In genomic region chr19:15941399-15941798, GRCm38 (mm10) we compare ENCODE assay signal across 13 mouse cellular contexts. TPM values are rescaled to one million over a fixed set of nuclear protein-coding genes. Genes with fewer than 3 reads are reported as not detected.
DNase-seq lines count a peak whose midpoint lies in the region; ATAC-seq lines count a peak whose summit lies in the region.
"Had no signal": no experiment of that assay in that cellular context is flagged by ENCODE, and none has a peak within 500 bp of the region (broad histone marks: within the 10 kb centered on the region; RNA-seq: fewer than 3 reads in every experiment).

No protein-coding gene starts in this region.

- H3K27me3 ChIP-seq in lung, embryonic 15.5 days: no peaks in the 10 kb centered on the region
- no peaks in the 10 kb centered on the region for H3K27me3 ChIP-seq in embryonic facial prominence, embryonic 14.5 days (replicated peaks; ENCODE audit: control insufficient read depth, insufficient read depth, low read length)
- no peaks in the 10 kb centered on the region for H3K27me3 ChIP-seq in stomach, embryonic 15.5 days (replicated peaks)
- no peaks in the 10 kb centered on the region for H3K27me3 ChIP-seq in neural tube, embryonic 15.5 days (replicated peaks)

- no peaks in the 10 kb centered on the region for H3K36me3 ChIP-seq in lung, embryonic 15.5 days
- no peaks in the 10 kb centered on the region for H3K36me3 ChIP-seq in embryonic facial prominence, embryonic 14.5 days (ENCODE audit: control insufficient read depth, insufficient read depth, low read length)
- H3K36me3 ChIP-seq in stomach, embryonic 15.5 days: no peaks in the 10 kb centered on the region
- H3K36me3 ChIP-seq in neural tube, embryonic 15.5 days: no peaks in the 10 kb centered on the region

- H3K27ac ChIP-seq in lung, embryonic 15.5 days: peak overlapping the region; percentile 76
- H3K27ac ChIP-seq in embryonic facial prominence, embryonic 14.5 days (replicated peaks; ENCODE audit: low read depth, low read length): 0 out of 2 replicates have a peak overlapping the region, but pooled peaks have one; percentile 4
- H3K27ac ChIP-seq in stomach, embryonic 15.5 days: peak overlapping the region; percentile 79
- H3K27ac ChIP-seq in neural tube, embryonic 15.5 days (replicated peaks): no peak overlapping the region
- H3K27ac ChIP-seq: left cerebral cortex, adult 2 months had no signal

- H3K4me2 ChIP-seq in lung, embryonic 15.5 days: peak overlapping the region; percentile 15
- no peak overlapping the region for H3K4me2 ChIP-seq in embryonic facial prominence, embryonic 14.5 days (ENCODE audit: low read depth, low read length)
- H3K4me2 ChIP-seq in stomach, embryonic 15.5 days: no peak overlapping the region
- no peak overlapping the region for H3K4me2 ChIP-seq in neural tube, embryonic 15.5 days

- 0 out of 2 replicates have a peak, but pooled peaks cover 7% of the 10 kb centered on the region for H3K4me1 ChIP-seq in lung, embryonic 15.5 days
- H3K4me1 ChIP-seq in embryonic facial prominence, embryonic 14.5 days (ENCODE audit: control insufficient read depth, insufficient read depth, low read length): no peaks in the 10 kb centered on the region
- H3K4me1 ChIP-seq in stomach, embryonic 15.5 days: no peaks in the 10 kb centered on the region
- H3K4me1 ChIP-seq in neural tube, embryonic 15.5 days: no peaks in the 10 kb centered on the region

- 37% methylated on average over 8 of the region's 8 CpGs for WGBS in lung, embryonic 15.5 days
- WGBS in embryonic facial prominence, embryonic 14.5 days: 73% methylated on average over 8 of the region's 8 CpGs
- 51% methylated on average over 8 of the region's 8 CpGs for WGBS in stomach, embryonic 15.5 days
- WGBS in neural tube, embryonic 15.5 days: 83% methylated on average over 8 of the region's 8 CpGs

- H3K9me3 ChIP-seq in lung, embryonic 15.5 days: no peaks in the 10 kb centered on the region
- H3K9me3 ChIP-seq in embryonic facial prominence, embryonic 14.5 days (ENCODE audit: control insufficient read depth, low read length): no peaks in the 10 kb centered on the region
- no peaks in the 10 kb centered on the region for H3K9me3 ChIP-seq in stomach, embryonic 15.5 days
- no peaks in the 10 kb centered on the region for H3K9me3 ChIP-seq in neural tube, embryonic 15.5 days (replicated peaks)

- peak; percentile 82 for ATAC-seq in lung, embryonic 15.5 days (ENCODE audit: borderline replicate concordance, extremely low read depth, low FRiP score, low TSS enrichment)
- ATAC-seq in embryonic facial prominence, embryonic 14.5 days (ENCODE audit: low read depth): peak; percentile 80
- ATAC-seq in stomach, embryonic 15.5 days (ENCODE audit: insufficient read depth, low FRiP score, low read depth): peak; percentile 91
- no peak for ATAC-seq in neural tube, embryonic 15.5 days (ENCODE audit: low FRiP score)
- ATAC-seq in megakaryocyte-erythroid progenitor cell, adult 5-6 weeks (replicated peaks; ENCODE audit: low FRiP score, low TSS enrichment, poor library complexity, severe bottlenecking): no peak

- H3K4me3 ChIP-seq in lung, embryonic 15.5 days: no peak overlapping the region
- no peak overlapping the region for H3K4me3 ChIP-seq in embryonic facial prominence, embryonic 14.5 days (ENCODE audit: low read depth, low read length)
- H3K4me3 ChIP-seq in stomach, embryonic 15.5 days (replicated peaks): no peak overlapping the region
- H3K4me3 ChIP-seq in neural tube, embryonic 15.5 days (replicated peaks): no peak overlapping the region
- H3K4me3 ChIP-seq: erythroblast, embryonic 14.5 days; left cerebral cortex, adult 2 months had no signal

- DNase-seq in lung, postnatal 10 days: no peak
- peak; percentile 59 for DNase-seq in embryonic facial prominence, embryonic 14.5 days (ENCODE audit: low spot score)
- DNase-seq in kidney, postnatal 14 days: peak; percentile 76
- no peak for DNase-seq in frontal cortex, postnatal 10 days (ENCODE audit: low spot score in 2 of 2)
- DNase-seq: gastrocnemius, postnatal 10 days; midbrain, embryonic 14.5 days; thymus, postnatal 14 days had no signal

- H3K9ac ChIP-seq in lung, embryonic 15.5 days: no peak overlapping the region
- no peak overlapping the region for H3K9ac ChIP-seq in embryonic facial prominence, embryonic 14.5 days (ENCODE audit: low read depth, low read length)
- H3K9ac ChIP-seq in stomach, embryonic 15.5 days: no peak overlapping the region
- no peak overlapping the region for H3K9ac ChIP-seq in neural tube, embryonic 15.5 days (replicated peaks)

RNA-seq across cellular contexts. Expression of gene Psat1, which starts 5.7 kb away (rescaled TPM):
- polyA plus RNA-seq in lung, embryonic 15.5 days (2015; fragmentation: Nextera tagmentation; extraction: Ambion mirVana): 176 TPM in 2 replicates
- polyA plus RNA-seq in embryonic facial prominence, embryonic 14.5 days (2014; fragmentation: Nextera tagmentation; extraction: Ambion mirVana): 121 and 126 TPM in 2 replicates
- 90.5 and 95.5 TPM in 2 replicates for polyA plus RNA-seq in stomach, embryonic 15.5 days (2015; fragmentation: Nextera tagmentation; extraction: Ambion mirVana)
- 61.6 and 79.9 TPM in 2 replicates for polyA plus RNA-seq in neural tube, embryonic 15.5 days (2015; fragmentation: Nextera tagmentation; extraction: Ambion mirVana)
- total RNA-seq in megakaryocyte-erythroid progenitor cell, adult 5-6 weeks (2014; fragmentation: Nextera tagmentation): 52.7 and 53.5 TPM in 2 replicates
- total RNA-seq in megakaryocyte-erythroid progenitor cell, adult 5-6 weeks (2017): 61.7 and 63.8 TPM in 2 replicates

RNA-seq across cellular contexts. Expression of gene Cep78, which starts 43.4 kb away (rescaled TPM):
- polyA plus RNA-seq in lung, embryonic 15.5 days (2015; fragmentation: Nextera tagmentation; extraction: Ambion mirVana): 29.9 and 30.6 TPM in 2 replicates
- 19.1 and 21.6 TPM in 2 replicates for polyA plus RNA-seq in embryonic facial prominence, embryonic 14.5 days (2014; fragmentation: Nextera tagmentation; extraction: Ambion mirVana)
- 19.5 and 23.2 TPM in 2 replicates for polyA plus RNA-seq in stomach, embryonic 15.5 days (2015; fragmentation: Nextera tagmentation; extraction: Ambion mirVana)
- polyA plus RNA-seq in neural tube, embryonic 15.5 days (2015; fragmentation: Nextera tagmentation; extraction: Ambion mirVana): 25.7 and 25.9 TPM in 2 replicates
- total RNA-seq in megakaryocyte-erythroid progenitor cell, adult 5-6 weeks (2014; fragmentation: Nextera tagmentation): 23.0 and 29.4 TPM in 2 replicates
- 25.7 and 25.8 TPM in 2 replicates for total RNA-seq in megakaryocyte-erythroid progenitor cell, adult 5-6 weeks (2017)

Comparison
In these comparisons a context has a peak if more than half of its experiments do, and no peak if none do; other contexts are left out.
1. ATAC-seq: peak in lung, embryonic 15.5 days (single experiment), embryonic facial prominence, embryonic 14.5 days (single experiment) and stomach, embryonic 15.5 days (single experiment); none in neural tube, embryonic 15.5 days (single experiment) and megakaryocyte-erythroid progenitor cell, adult 5-6 weeks (single experiment).
2. DNase-seq: peak in embryonic facial prominence, embryonic 14.5 days (single experiment) and kidney, postnatal 14 days (single experiment); none in lung, postnatal 10 days (single experiment) and frontal cortex, postnatal 10 days (0 of 2).